Mouse (Mus musculus) hematopoietic stem cell, adult 5-6 weeks (primary cell): ENCODE results near the gene Lrp1. TPM values are rescaled to one million over a fixed set of nuclear protein-coding genes. Genes with fewer than 3 reads are reported as not detected.

ENCODE experiments used
- total RNA-seq: library from RNA; stranded (forward); fragments of 172-1452, 232-1000 nt; gene quantifications from 2 replicates; pipeline ENCODE4 v1.2.3, GENCODE M21; 2017

Lrp1 gene
- total RNA-seq, 1 experiment from 2014 or later = 1.2 TPM

Other genes with a start within 250 kb of the Lrp1 start
- gene R3hdm2, start 240.8 kb downstream of the Lrp1 start, total RNA-seq = 41.3 and 73.9 TPM in 2 replicates
- gene Stac3, start 119.5 kb downstream of the Lrp1 start, total RNA-seq = 1.6 TPM in 1 of 2 replicates, not detected in the other
- gene Ndufa4l2, start 106.2 kb downstream of the Lrp1 start, total RNA-seq = not detected in 2 replicates
- gene Shmt2, start 98.7 kb downstream of the Lrp1 start, total RNA-seq = 72.9 and 77.9 TPM in 2 replicates
- 0.31 TPM in 1 of 2 replicates, not detected in the other for gene Nxph4, start 86.6 kb downstream of the Lrp1 start, total RNA-seq
- 49.8 and 50.8 TPM in 2 replicates for gene Stat6, start 21.8 kb upstream of the Lrp1 start, total RNA-seq
- gene Nemp1, start 45.8 kb upstream of the Lrp1 start, total RNA-seq = 41.8 and 43.0 TPM in 2 replicates
- 17.9 and 26.7 TPM in 2 replicates for gene Nab2, start 47.4 kb upstream of the Lrp1 start, total RNA-seq
- gene Myo1a, start 84.0 kb upstream of the Lrp1 start, total RNA-seq = not detected in 2 replicates
- not detected in 2 replicates for gene Tac2, start 103.3 kb upstream of the Lrp1 start, total RNA-seq
- gene Zbtb39, start 118.4 kb upstream of the Lrp1 start, total RNA-seq = 5.5 and 6.8 TPM in 2 replicates
- not detected in 2 replicates for gene Gpr182, start 130.6 kb upstream of the Lrp1 start, total RNA-seq
- gene Rdh1, start 138.6 kb upstream of the Lrp1 start, total RNA-seq = not detected in 2 replicates
- gene Rdh16f1, start 138.6 kb upstream of the Lrp1 start, total RNA-seq = not detected in 2 replicates
- 0.20 TPM in 1 of 2 replicates, not detected in the other for gene Rdh9, start 155.2 kb upstream of the Lrp1 start, total RNA-seq
- not detected in 2 replicates for gene Rdh16, start 180.0 kb upstream of the Lrp1 start, total RNA-seq
- gene Rdh19, start 228.8 kb upstream of the Lrp1 start, total RNA-seq = not detected in 2 replicates
- gene Rdh16f2, start 245.3 kb upstream of the Lrp1 start, total RNA-seq = not detected in 2 replicates